Mouse (Mus musculus): ENCODE results near the gene Rnf150.

Rnf150 gene

DNA sequence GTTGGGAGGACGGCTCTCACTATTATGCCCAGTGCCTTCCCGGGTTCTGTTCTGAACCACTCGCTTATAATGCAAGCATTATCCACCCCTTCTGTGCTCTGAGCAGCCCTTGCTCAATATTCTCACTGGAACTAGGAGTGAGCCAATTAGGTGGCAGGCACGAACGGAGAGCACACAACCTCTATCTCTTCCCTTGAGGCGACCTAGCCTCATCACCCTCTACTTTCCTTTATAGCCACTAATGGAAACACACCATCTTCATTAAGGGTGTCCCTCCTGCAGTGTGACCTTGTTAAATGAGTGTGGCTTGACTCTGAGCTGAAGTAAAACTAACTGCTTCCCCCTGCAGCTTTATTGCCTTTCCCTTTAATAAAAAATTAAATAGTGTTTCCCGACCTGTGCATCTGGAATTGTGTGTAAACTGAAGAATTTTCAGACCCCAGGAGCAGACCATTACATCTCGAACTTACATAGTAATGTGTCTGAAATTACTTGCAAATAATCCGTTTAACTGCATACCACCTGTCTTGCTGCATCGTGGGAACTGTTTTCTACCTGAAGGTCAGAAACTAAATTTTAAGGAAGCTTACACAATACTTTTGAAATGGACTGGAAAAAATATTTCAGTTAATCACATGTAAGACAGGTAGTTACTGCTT is 26.0 kb downstream of the Rnf150 start:
- no peak for DNase-seq (ENCODE audit: low spot score in 2 of 2)

DNA sequence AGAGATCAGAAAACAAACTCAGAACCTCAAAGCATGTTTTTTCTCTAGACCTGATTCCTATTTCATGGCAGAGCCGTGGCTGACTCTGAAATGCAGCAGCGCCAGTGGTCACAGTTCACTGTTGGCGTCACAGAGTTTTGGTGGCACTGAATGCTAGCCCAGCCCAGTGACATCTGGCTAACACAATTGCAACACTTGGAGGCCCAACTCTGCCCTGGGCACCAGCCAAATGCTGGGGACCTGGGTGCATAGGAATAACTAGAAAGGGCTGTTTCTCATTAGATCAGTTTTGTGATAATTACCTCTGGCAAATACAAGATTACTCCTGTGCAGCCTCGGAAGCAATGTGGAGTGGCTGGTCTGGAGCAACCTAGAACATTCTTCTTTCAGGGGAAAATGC is 31.9 kb downstream of the Rnf150 start:
- DNase-seq (ENCODE audit: low spot score in 2 of 2): no peak

DNA sequence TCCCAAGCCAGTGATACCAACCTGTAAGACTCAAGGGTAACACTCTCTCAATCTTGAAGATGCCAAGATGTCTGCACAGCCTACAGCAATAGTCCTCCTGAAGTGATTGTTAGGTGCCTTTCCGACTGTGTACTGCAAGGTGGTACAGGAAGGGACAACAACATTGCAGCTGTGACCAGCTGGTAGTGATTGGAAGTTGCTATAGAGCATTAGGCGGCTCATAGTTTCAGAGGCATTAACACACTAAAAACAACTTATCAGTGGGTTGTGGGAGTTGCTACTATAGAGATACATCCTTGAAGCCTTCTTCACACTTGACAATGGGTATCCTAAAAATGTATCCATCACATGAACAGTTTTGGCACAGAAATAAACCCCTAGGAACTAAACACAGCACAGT is 33.6 kb downstream of the Rnf150 start:
- no peak for DNase-seq (ENCODE audit: low spot score in 2 of 2)

DNA sequence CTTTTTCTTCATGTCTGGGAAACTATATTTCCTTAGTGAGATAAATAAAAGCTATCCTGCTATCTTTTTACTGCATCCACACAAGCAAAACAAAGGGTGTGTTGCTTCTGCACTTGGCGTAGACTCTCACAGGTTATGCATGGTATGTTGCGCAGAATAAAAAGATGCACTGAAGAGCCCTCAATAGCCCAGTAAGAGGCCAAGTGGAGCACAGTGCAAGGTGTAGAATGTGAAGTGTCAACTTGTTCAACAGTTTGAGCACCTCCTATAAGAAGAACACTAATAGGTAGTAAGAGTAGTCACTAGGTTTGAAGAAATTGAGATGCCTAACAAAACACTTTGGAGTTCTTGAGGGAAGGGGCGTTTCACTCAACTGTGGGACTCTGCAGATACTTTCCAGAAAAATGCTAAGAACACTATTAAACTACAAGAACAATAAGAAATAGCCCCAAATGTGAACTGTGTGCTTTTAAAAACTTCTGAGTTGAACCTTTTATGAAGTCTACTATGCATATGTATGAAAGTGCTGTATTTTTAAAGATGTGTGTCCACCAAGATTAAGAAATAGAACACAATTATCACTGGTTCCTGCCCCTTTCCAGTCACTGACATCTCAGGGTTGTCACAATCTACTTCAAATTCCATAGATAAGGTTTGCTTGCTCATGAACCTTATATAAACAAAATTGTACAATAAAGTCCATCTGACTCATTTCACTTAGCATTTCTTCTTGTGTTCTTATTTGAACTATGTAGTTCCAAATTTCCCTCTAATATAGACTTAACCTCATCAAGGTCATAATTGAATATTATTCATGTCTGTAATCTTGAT is 34.7 kb downstream of the Rnf150 start:
- DNase-seq (ENCODE audit: low spot score in 2 of 2): no peak

DNA sequence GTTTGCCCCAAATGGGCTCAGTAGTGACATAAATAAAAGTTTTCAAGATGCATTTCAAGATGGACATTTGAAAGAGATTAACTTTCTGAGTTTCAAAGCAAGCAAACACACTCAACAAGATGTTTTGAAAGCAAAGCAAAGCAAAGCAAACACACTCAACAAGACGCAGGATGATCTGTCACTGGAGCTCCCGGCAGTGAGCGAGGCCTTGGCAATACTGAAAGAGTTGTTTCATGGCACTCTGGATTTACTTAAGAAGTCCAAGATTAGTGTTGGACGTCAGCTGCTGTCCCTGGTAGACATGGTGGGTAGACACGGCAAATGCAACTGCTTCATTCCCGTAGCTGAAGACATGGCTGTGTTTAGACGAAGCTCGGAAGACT is 35.3 kb downstream of the Rnf150 start:
- DNase-seq (ENCODE audit: low spot score in 2 of 2): no peak

DNA sequence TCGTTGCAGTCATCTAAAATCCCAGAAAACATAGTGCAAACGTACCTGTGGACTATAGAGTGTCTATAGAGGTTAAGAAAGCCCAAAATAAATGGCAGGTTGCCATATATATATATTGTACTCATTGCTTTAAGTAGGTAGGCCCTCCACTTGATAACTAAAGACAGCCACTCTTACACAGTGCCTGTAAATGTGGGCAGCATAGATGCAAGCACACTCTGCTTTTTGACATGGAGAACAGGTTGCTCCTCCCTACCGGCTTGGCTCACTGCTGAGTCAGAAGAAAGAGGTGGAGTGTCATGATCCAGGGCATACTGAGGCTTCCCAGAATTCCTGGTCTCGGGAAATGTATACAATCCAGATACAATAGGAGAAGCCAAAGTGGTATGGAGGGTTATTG is 37.8 kb downstream of the Rnf150 start:
- DNase-seq (ENCODE audit: low spot score in 2 of 2): no peak

DNA sequence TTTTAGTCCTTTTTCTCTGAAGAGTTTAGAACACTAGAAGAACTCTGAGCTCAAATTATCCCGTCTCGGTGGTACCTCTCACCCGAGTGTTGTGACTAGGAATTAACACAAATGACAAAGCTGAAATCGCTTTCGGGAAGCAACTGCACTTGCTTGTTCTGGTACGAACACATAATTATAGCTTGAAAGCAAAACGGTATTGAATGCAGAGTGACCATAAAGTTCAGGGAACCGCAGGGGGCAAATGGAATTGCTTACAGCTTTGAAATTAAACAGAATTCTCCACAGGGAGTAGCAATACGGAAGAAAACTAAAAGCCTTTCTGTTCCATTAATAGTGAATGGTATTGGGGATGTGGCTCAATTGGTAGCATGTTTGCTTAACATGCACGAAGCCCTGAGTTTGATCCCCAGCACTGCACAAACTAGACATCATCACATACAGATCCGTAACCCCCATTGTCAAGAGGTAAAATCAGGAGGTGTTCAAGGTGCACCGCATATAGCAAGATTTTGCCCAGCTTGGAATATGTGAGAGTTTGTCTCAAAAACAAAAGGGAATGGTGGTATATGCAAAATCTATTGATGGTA is 38.5 kb downstream of the Rnf150 start:
- no peak for DNase-seq (ENCODE audit: low spot score in 2 of 2)

DNA sequence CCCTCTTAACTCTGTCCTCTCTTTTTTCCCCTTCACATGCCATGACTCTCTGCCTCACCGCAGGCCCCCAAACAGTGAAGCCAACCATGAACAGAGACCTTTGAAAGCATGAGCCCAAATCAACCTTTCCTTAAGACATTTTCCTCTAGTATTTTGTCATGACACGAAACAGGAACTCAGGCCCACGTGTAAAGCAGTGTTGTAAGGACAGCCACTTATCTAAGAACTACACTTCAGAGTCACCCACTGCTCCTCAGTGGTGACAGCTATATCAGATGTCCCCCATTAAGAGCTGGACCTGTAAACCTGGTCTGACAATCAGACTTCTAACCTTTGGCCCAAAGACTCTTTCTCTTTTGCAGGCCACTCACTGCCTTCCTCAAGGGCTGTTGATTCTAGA is 40.3 kb downstream of the Rnf150 start:
- no peak for DNase-seq (ENCODE audit: low spot score in 2 of 2)

DNA sequence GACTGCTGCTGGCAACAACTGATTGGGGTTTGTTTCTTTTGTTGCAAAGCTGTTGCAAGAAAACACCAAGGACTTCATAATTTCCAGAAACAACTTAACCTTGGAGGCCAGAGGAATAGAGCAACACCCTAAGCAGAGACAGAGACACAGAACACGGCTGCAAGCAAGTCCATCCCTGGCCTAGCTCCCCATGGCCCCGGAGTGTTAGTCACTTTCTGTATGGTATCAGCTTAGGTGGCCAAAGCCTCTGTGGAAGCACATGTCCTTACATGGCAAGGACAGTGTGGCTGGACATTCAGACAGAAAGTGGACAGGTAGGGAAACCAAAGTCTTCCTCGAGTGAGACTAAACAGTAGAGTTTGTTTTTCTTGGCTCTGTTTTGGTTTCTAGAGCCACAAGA is 44.1 kb downstream of the Rnf150 start:
- no peak for DNase-seq (ENCODE audit: low spot score in 2 of 2)

DNA sequence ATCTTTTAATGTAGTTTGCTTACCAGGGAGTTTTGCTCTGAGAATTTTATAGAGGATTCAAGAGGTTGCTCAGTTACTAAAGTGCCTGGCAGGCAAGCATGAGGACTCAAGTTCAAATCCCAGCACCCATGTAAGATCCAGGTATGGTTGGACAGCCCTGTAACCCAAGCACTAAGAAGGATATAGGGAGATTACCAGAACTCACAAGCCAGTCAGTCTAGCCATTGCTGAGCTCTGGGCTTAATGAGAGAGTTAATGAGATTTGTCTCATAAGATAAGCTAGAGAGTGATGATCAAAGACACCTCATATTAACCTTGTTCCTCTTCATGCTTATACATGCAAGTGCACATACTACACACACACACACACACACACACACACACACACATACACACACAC is 48.3 kb downstream of the Rnf150 start:
- DNase-seq (ENCODE audit: low spot score in 2 of 2): no peak

DNA sequence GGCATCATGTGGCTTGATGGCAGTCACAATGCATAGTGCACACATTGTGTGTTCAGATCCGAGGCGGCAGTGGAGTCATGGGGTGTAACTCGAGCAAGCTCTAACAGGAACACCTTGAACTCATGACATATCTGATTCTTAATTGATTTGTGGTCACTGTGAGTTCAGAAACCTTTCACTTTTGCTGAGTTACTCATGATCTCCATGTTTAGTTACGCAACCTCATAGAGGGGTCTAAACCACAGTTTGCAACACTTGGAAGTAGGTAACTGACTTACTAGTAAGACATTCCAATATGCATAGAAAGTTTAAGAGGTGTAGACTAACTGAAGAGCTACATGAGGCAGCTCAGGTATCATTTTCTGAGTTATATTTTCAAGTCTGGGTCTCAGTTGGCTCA is 49.1 kb downstream of the Rnf150 start:
- no peak for DNase-seq (ENCODE audit: low spot score in 2 of 2)

DNA sequence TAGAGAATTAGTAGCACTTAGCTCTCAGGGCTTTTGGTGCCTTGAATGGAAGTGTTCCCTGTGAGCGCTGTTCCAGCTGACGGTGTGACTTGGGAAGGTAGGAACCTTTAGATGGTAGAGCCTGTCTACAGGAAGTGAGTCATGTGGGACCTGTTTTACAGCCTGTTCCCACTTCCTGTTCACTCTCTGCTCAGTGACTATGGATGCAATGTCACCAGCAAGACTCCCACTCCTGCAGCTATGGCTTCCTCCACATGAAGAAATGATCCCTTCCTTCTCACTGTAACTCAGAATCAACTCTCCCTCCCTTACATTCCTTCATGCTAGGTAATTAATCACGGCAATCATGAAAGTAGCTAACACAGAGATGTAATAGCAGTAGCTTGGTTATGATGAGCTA is 51.4 kb downstream of the Rnf150 start:
- DNase-seq (ENCODE audit: low spot score in 2 of 2): no peak

DNA sequence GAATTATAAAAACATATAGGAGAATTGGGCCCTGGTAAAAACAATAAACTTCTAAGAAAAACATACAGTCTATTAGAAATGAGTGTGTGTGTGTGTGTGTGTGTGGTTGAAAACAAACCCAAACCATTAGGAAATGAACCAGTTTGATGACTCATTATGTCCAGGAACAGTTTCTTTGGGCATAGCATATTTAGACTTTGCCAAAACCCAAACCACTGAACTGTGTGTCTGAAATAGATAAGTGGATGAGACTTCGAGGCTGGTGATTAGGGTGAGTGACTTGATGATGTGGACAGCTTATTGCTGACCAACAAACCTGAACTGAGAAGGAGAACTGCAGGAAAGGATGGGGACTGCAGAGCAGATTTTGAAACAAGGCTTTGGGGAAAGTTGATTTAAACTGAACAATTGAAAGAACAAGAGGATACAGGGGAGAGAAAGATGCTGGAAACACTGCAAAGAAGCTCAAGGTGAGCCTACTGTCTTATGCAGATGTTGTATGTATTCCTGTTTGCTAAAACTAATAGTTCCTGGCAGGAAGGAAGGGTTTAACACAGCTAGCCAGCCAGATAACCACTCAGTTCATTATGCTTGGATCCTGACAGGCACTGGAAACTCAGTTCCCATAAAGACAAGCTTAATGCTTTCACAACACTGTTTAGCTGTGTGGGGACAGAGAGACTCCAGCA is 53.8 kb downstream of the Rnf150 start:
- DNase-seq (ENCODE audit: low spot score in 2 of 2): no peak

DNA sequence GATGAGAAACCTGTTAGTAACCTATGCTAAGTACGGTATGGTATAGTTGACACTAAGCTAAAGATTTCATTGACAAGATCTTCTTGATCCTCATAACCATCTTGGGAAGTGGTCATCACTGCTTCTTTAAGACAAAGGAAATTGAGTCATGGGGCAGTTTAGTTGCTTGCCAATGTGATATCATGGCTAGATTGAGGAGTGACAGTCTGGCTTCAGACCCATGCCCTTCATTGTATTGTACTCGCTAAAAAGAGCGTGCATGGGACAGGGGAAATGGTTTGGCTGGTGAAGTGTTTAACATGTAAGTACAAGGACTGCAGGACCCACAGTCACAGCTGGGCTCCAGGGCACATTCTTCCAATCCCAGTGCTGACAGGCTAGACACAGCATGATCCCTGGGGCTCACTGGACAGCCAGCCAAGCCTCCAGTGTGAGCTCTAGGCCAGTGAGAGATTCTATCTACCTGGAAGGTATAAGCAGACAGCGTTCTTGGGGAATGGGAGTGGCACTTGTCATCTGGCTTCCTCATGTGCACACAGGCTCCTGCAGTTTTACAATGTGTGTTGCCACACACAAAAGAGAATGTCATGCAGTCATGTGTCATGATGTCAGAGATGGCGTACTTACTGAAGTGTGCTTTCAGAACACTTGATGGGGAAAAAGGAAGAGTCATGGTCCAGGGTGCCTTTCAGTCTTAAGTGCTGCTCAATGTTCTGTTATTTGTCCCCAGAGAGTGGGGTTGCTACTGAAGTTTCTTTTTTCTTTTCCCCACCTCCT is 54.6 kb downstream of the Rnf150 start:
- no peak for DNase-seq (ENCODE audit: low spot score in 2 of 2)

DNA sequence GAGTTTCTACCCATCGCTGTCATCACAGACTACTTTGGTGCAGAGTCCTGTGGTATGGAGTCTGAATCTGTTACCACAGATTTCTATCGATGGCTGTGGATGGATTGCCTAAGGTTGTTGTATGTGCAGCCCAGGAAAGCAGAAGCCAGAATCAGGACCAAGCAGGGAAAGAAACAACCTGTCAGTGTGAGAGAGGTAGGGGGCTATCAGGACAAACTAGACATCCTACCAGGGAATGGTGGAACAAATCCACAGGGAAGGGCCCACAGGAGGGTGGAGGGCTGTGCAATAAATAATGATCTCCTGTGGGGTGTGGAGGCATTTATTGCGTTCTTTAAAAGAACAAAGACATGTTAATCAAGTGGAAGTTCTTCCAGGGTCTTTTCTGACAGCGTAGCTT is 56.5 kb downstream of the Rnf150 start:
- DNase-seq (ENCODE audit: low spot score in 2 of 2): no peak

DNA sequence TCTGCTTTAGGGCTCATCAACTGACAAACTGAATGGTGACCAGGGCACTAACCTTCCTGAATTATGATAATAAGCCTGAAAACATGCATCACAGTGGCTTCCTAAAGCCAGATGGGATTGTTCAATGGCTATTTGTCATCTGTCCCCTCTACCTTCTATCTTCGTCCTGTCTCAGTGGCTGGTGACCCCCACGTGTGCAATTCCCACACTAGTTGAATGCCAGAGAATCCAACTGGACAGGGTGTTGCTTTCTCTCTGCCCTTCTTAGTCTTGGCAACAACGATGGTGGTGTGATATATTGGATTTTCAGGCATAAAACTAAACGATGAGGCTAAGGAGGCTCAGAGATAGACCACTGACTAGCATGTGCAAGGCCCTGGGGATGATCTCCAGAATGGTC is 57.0 kb downstream of the Rnf150 start:
- no peak for DNase-seq (ENCODE audit: low spot score in 2 of 2)

DNA sequence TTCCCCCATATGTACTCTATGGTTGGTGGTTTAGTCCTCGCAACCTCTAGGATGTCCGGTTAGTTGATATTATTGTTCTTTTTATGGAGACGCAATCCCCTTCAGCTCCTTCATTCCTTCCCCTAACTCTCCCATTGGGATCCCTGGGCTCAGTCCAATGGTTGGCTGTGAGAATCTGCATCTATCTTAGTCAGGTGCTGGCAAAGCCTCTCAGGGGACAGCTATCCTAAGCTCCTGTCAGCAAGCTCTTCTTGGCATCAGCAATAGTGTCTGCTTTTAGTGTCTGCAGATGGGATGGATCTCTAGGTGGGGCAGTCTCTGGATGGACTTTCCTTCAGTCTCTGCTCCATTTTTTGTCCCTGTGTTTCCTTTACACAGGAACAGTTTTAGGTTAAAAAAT is 62.1 kb downstream of the Rnf150 start:
- no peak for DNase-seq (ENCODE audit: low spot score in 2 of 2)

DNA sequence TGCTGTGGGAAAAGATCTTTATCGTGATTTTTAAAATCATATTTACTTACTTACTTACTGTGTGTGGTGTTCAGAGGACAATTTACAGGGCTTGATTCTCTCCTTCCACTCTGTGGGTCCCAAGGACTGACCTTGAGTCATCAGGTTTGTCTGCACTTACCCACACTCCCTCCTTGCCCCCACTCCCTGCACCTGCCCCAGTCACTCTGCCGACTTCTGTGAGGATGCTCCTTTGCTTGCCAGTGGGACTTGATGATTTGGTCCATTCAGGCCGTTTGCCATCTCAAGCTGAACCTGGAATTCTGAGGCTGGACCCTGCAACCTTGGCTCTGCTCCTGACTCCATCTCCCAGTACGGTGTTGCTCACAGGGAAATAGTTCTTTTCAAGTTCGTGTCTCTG is 63.4 kb downstream of the Rnf150 start:
- DNase-seq (ENCODE audit: low spot score in 2 of 2): no peak

DNA sequence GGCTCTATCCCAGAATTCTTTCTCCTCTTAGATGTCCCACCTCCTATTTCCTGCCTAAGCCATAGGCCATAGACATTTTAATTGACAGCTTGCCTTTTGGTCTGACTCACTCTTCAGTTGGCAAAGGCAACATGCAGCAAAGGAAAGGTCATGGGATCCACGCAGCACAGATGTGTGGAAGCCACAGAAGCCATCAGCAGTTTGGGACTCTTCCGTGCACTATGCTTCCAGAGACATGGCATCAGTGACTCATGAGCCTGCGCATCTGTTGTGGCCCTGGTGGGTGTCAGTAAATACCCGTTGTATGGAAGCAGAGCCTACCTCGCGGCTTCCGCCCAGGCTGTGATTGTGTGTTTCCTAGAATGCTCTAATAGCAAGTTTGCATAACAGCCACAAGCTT is 68.4 kb downstream of the Rnf150 start:
- no peak for DNase-seq (ENCODE audit: low spot score in 2 of 2)

DNA sequence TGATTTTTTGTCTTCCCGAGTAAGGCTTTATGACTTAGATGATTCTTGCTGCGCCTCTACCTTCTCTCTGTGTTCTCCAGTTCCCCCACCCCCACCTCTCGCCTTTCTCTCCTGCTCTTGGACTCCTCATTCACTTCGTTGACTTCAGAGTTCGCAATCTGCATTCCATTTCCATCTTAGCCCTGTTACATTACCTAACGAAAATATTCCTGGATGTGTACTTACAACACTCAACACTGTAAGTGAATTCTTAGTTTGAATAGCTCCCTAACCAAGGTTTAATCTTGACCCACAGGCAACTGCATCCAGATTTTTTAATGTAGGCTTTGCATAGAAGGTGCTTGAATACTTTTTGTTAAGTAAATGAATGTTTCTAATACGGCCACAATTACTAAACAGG is 73.0 kb downstream of the Rnf150 start:
- no peak for DNase-seq (ENCODE audit: low spot score in 2 of 2)

DNA sequence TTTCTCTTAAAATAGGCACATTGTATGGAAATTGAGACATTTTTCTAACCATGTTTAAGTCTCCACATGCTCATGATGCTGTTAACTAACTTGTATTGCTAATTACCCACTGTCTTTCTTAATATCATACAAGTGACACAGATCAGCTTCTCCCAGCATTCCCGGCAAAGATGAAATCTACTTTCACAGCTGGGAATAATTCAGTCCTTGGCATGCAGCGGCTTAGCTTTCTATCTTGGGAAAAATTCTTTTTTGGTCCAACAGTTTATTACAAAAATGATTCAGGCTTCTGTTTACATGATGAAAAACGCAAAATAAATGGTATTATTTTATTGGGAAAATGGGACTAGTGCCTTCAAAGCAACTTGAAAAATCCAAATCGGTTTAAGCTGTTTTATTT is 73.7 kb downstream of the Rnf150 start:
- DNase-seq (ENCODE audit: low spot score in 2 of 2): no peak

DNA sequence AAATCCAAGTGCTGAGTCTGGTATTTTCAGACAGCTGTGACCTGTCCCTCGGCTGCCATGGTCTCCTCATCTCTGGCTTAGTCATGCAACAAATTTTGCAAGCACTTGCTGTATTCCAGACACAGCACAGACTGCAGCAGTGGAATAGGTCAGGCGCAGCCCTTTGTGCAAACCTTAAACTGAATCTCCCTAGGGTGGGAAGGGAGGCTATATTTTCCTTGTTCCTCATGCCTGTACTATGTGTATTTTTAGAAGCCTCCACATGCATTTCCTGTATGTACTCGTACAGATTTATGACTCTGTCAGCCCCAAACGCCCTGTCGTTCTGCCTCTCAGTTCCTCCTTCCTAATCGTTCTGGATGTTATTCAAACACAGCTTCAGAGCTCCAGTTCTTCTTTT is 76.8 kb downstream of the Rnf150 start:
- no peak for DNase-seq (ENCODE audit: low spot score in 2 of 2)
